Mouse (Mus musculus) skeletal muscle tissue, postnatal 0 days (tissue): ENCODE data around the gene Rtl9. TPM values are rescaled to one million over a fixed set of nuclear protein-coding genes. Genes with fewer than 3 reads are reported as not detected.

Experiments
- polyA plus RNA-seq: library from polyadenylated mRNA; unstranded; fragments of >200 nt; fragmentation: Nextera tagmentation; extraction: Ambion mirVana; gene quantifications from 2 replicates; pipeline ENCODE4 v1.2.1, GENCODE M21; 2015

The Rtl9 gene
- polyA plus RNA-seq, result 0.49 and 0.61 TPM in 2 replicates

DNA sequence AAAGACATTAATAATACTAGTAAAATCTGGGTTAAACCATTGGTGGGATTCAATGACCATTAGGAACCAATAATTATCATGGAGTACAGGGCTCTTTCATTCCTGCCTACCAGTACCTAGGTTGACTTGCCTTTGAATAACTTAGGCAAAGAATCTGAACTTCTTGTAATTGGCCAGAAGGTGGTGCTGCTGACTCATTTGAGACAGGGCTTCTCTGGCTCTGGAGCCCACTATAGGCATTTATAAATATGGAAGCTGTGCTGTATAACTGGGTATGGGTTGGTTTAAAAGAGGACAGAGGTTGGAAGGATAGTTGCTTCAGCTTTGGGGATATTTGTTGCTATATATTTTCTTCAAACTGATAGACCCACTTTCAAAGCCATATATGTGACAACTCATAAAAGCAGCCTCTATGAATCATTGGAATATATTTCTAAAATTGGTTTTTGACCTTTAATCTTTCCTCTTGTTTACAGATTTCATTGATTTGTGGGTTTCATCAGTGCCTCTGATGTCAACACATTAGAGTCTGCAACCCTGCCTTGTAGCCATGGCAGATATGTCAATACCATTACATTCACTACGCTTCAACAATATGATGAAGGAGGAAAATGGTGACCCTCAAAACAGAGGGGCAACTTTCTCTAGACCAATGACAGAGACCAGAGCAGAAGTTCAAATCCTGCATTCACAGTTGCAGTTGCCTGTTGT is at the start of gene Rtl9:
Gene Rtl9, plus strand, starts transcription at position 551 of the 711 bp plus-strand sequence.

Other genes with a start within 250 kb of the Rtl9 start
- 10.7 TPM in 2 replicates for gene Ammecr1, start 132.9 kb upstream of the Rtl9 start, polyA plus RNA-seq